Mouse (Mus musculus) intestine, embryonic 15.5 days (tissue): Measurements from ENCODE around the gene B4galt5. TPM values are rescaled to one million over a fixed set of nuclear protein-coding genes. Genes with fewer than 3 reads are reported as not detected.
"Not testable (repeated sequence)": the region's sequence is repeated elsewhere in the genome, so short reads cannot be mapped to it uniquely, and the experiment has no call there.

Experiments used
- ATAC-seq: fragments of 200-750 bp; cut with Nextera tagmentation; 2 replicates; pipeline ENCODE4 v1.8.0; 2017; ENCODE audit warnings: moderate TSS enrichment, moderate library complexity
- H3K27ac ChIP-seq: fragments of 300-500 bp; sonication (generic); 2 replicates; pipeline ENCODE4 v1.5.1; 2015; ENCODE audit warnings: mild to moderate bottlenecking, inconsistent platforms
- H3K27me3 ChIP-seq: fragments of 300-500 bp; sonication (generic); replicated peaks from 2 replicates; pipeline ENCODE4 v1.6.1; 2015; ENCODE audit warnings: inconsistent platforms
- H3K36me3 ChIP-seq: fragments of 300-500 bp; sonication (generic); 2 replicates; pipeline ENCODE4 v1.6.1; 2015; ENCODE audit warnings: inconsistent platforms
- H3K4me1 ChIP-seq: fragments of 300-500 bp; sonication (generic); replicated peaks from 2 replicates; pipeline ENCODE4 v1.6.1; 2015; ENCODE audit warnings: inconsistent platforms
- H3K4me2 ChIP-seq: fragments of 300-500 bp; sonication (generic); replicated peaks from 2 replicates; pipeline ENCODE4 v1.6.1; 2015; ENCODE audit warnings: mild to moderate bottlenecking, inconsistent platforms
- H3K4me3 ChIP-seq: fragments of 300-500 bp; sonication (generic); replicated peaks from 2 replicates; pipeline ENCODE4 v1.5.1; 2015; ENCODE audit warnings: inconsistent platforms
- H3K9ac ChIP-seq: fragments of 300-500 bp; sonication (generic); 2 replicates; pipeline ENCODE4 v1.6.1; 2015; ENCODE audit warnings: inconsistent platforms
- H3K9me3 ChIP-seq: fragments of 300-500 bp; sonication (generic); 2 replicates; pipeline ENCODE4 v1.6.1; 2016; ENCODE audit warnings: inconsistent platforms
- WGBS: fragments of 180-500 bp; shearing (Covaris S2); methylation state at CpG from one replicate; pipeline ENCODE4 v1.1.7; 2015; 5-methylcytosine and 5-hydroxymethylcytosine counted together
- polyA plus RNA-seq: library from polyadenylated mRNA; unstranded; fragments of >200 nt; fragmentation: Nextera tagmentation; extraction: Ambion mirVana; gene quantifications from 2 replicates; pipeline ENCODE4 v1.2.1, GENCODE M21; 2015

B4galt5 gene
- 9.6 and 10.8 TPM in 2 replicates for polyA plus RNA-seq

- Histone ChIP-seq H3K9me3 (no peaks in the 10 kb centered on the region), H3K27me3 (no peaks in the 10 kb centered on the region), H3K9ac (peak within 1 kb of the TSS; percentile 86), H3K27ac (peak within 1 kb of the TSS; percentile 74), H3K4me2 (peak within 1 kb of the TSS; percentile 82), H3K4me3 (peak within 1 kb of the TSS; percentile 92), H3K4me1 (peaks cover 15% of the 10 kb centered on the region), H3K36me3 (no peaks in the 10 kb centered on the region)
- WGBS: under 1% methylated on average over 89 of the region's 111 CpGs
- ATAC-seq: no peak; the same call in 1 of the 2 replicates
Measured at GRCm38 (mm10) chr2:167348376-167349282, at the start of gene B4galt5. B4galt5 (minus strand) TSS chr2:167349183.

GRCm38 (mm10) chr2:167396420-167396819, 47.4 kb upstream of the B4galt5 start:
- not testable (repeated sequence) for H3K9ac ChIP-seq, H3K27ac ChIP-seq, H3K4me2 ChIP-seq, H3K4me1 ChIP-seq, H3K9me3 ChIP-seq, H3K36me3 ChIP-seq, H3K27me3 ChIP-seq, H3K4me3 ChIP-seq, ATAC-seq
- 94% methylated on average over 9 of the region's 9 CpGs for WGBS

- H3K27me3 ChIP-seq: no peaks in the 10 kb centered on the region
- H3K9ac ChIP-seq: no peak overlapping the region
- ATAC-seq: no peak
- H3K4me2 ChIP-seq: no peak overlapping the region
- WGBS: 84% methylated on average over 7 of the region's 7 CpGs
- no peak overlapping the region for H3K4me3 ChIP-seq
- H3K27ac ChIP-seq: no peak overlapping the region
- H3K9me3 ChIP-seq: no peaks in the 10 kb centered on the region
- H3K36me3 ChIP-seq: no peaks in the 10 kb centered on the region
- no peaks in the 10 kb centered on the region for H3K4me1 ChIP-seq
Measured at GRCm38 (mm10) chr2:167394426-167394825, 45.4 kb upstream of the B4galt5 start.

GRCm38 (mm10) chr2:167386998-167387397, 38.0 kb upstream of the B4galt5 start:
- H3K36me3 ChIP-seq: no peaks in the 10 kb centered on the region
- H3K9ac ChIP-seq: no peak overlapping the region
- no peak overlapping the region for H3K27ac ChIP-seq
- WGBS: 80% methylated on average over 6 of the region's 6 CpGs
- H3K4me3 ChIP-seq: no peak overlapping the region
- H3K27me3 ChIP-seq: no peaks in the 10 kb centered on the region
- H3K4me2 ChIP-seq: no peak overlapping the region
- peaks cover 2% of the 10 kb centered on the region; the same call in 1 of the 2 replicates for H3K4me1 ChIP-seq
- no peaks in the 10 kb centered on the region for H3K9me3 ChIP-seq
- no peak for ATAC-seq

GRCm38 (mm10) chr2:167386456-167386855, 37.5 kb upstream of the B4galt5 start:
- H3K4me2 ChIP-seq: no peak overlapping the region
- peaks cover 5% of the 10 kb centered on the region; the same call in 1 of the 2 replicates for H3K4me1 ChIP-seq
- H3K27ac ChIP-seq: no peak overlapping the region
- no peaks in the 10 kb centered on the region for H3K9me3 ChIP-seq
- no peaks in the 10 kb centered on the region for H3K36me3 ChIP-seq
- 85% methylated on average over 4 of the region's 4 CpGs for WGBS
- no peaks in the 10 kb centered on the region for H3K27me3 ChIP-seq
- H3K9ac ChIP-seq: no peak overlapping the region
- no peak overlapping the region for H3K4me3 ChIP-seq
- ATAC-seq: no peak

GRCm38 (mm10) chr2:167383666-167384083, 34.7 kb upstream of the B4galt5 start:
- Histone ChIP-seq H3K4me3 (no peak overlapping the region), H3K27me3 (no peaks in the 10 kb centered on the region), H3K27ac (no peak overlapping the region), H3K9me3 (no peaks in the 10 kb centered on the region), H3K4me2 (no peak overlapping the region), H3K36me3 (no peaks in the 10 kb centered on the region), H3K4me1 (peaks cover 17% of the 10 kb centered on the region), H3K9ac (no peak overlapping the region)
- peak; percentile 77 for ATAC-seq
- 46% methylated on average over 13 of the region's 13 CpGs for WGBS

- no peaks in the 10 kb centered on the region for H3K27me3 ChIP-seq
- H3K9ac ChIP-seq: no peak overlapping the region
- ATAC-seq: no peak
- no peak overlapping the region for H3K4me3 ChIP-seq
- no peaks in the 10 kb centered on the region for H3K9me3 ChIP-seq
- peaks cover 19% of the 10 kb centered on the region for H3K4me1 ChIP-seq
- H3K27ac ChIP-seq: no peak overlapping the region
- 89% methylated on average over 7 of the region's 7 CpGs for WGBS
- no peak overlapping the region for H3K4me2 ChIP-seq
- no peaks in the 10 kb centered on the region for H3K36me3 ChIP-seq
Measured at GRCm38 (mm10) chr2:167382389-167382788, 33.4 kb upstream of the B4galt5 start.

- Histone ChIP-seq H3K4me3 (no peak overlapping the region), H3K27me3 (no peaks in the 10 kb centered on the region), H3K9me3 (no peaks in the 10 kb centered on the region), H3K27ac (no peak overlapping the region), H3K9ac (no peak overlapping the region), H3K36me3 (no peaks in the 10 kb centered on the region), H3K4me2 (no peak overlapping the region), H3K4me1 (peaks cover 19% of the 10 kb centered on the region)
- ATAC-seq: no peak
- 76% methylated on average over 7 of the region's 7 CpGs for WGBS
Measured at GRCm38 (mm10) chr2:167381596-167381995, 32.6 kb upstream of the B4galt5 start.

GRCm38 (mm10) chr2:167380615-167381285, 31.8 kb upstream of the B4galt5 start:
- Histone ChIP-seq H3K4me2 (no peak overlapping the region), H3K36me3 (no peaks in the 10 kb centered on the region), H3K9me3 (no peaks in the 10 kb centered on the region), H3K4me1 (peaks cover 19% of the 10 kb centered on the region), H3K9ac (no peak overlapping the region), H3K4me3 (no peak overlapping the region), H3K27ac (no peak overlapping the region), H3K27me3 (no peaks in the 10 kb centered on the region)
- WGBS: 49% methylated on average over 7 of the region's 7 CpGs
- peak; percentile 45 for ATAC-seq

GRCm38 (mm10) chr2:167378972-167379371, 30.0 kb upstream of the B4galt5 start:
- Histone ChIP-seq H3K9ac (no peak overlapping the region), H3K4me1 (peaks cover 19% of the 10 kb centered on the region), H3K4me3 (no peak overlapping the region), H3K36me3 (no peaks in the 10 kb centered on the region), H3K4me2 (no peak overlapping the region), H3K27me3 (no peaks in the 10 kb centered on the region), H3K9me3 (no peaks in the 10 kb centered on the region), H3K27ac (no peak overlapping the region)
- no peak for ATAC-seq
- 47% methylated on average over 4 of the region's 4 CpGs for WGBS

- no peaks in the 10 kb centered on the region for H3K9me3 ChIP-seq
- H3K4me3 ChIP-seq: no peak overlapping the region
- H3K4me2 ChIP-seq: no peak overlapping the region
- H3K27me3 ChIP-seq: no peaks in the 10 kb centered on the region
- 34% methylated on average over 3 of the region's 3 CpGs for WGBS
- H3K27ac ChIP-seq: no peak overlapping the region
- no peak overlapping the region for H3K9ac ChIP-seq
- H3K36me3 ChIP-seq: no peaks in the 10 kb centered on the region
- H3K4me1 ChIP-seq: peaks cover 17% of the 10 kb centered on the region
- no peak for ATAC-seq
Measured at GRCm38 (mm10) chr2:167377697-167378096, 28.7 kb upstream of the B4galt5 start.

- H3K36me3 ChIP-seq: no peaks in the 10 kb centered on the region
- H3K4me3 ChIP-seq: no peak overlapping the region
- no peak overlapping the region for H3K4me2 ChIP-seq
- no peak for ATAC-seq
- H3K27ac ChIP-seq: no peak overlapping the region
- H3K9ac ChIP-seq: no peak overlapping the region
- no peaks in the 10 kb centered on the region for H3K27me3 ChIP-seq
- no peaks in the 10 kb centered on the region for H3K9me3 ChIP-seq
- 78% methylated on average over 8 of the region's 8 CpGs for WGBS
- peaks cover 14% of the 10 kb centered on the region for H3K4me1 ChIP-seq
Measured at GRCm38 (mm10) chr2:167376160-167376564, 27.2 kb upstream of the B4galt5 start.
